Mouse (Mus musculus): Measurements from ENCODE around the gene Orc5. TPM values are rescaled to one million over a fixed set of nuclear protein-coding genes. Genes with fewer than 3 reads are reported as not detected.

Orc5 gene
- polyA plus RNA-seq, 1 experiment: 0.69 TPM

GRCm38 (mm10) chr5:22452871-22453661, 97.2 kb downstream of the Orc5 start:
- no peaks in the 10 kb centered on the region for H3K27me3 ChIP-seq (ENCODE audit: control insufficient read depth)
- H3K4me1 ChIP-seq (ENCODE audit: control insufficient read depth): no peaks in the 10 kb centered on the region
- H3K9me3 ChIP-seq (ENCODE audit: control insufficient read depth, low read length): no peaks in the 10 kb centered on the region
- TF ChIP-seq GATA1 (IDR thresholded peaks at IDR 0.05; ENCODE audit: low read length) (no peak), TAL1 (IDR thresholded peaks at IDR 0.05; ENCODE audit: low read length) (no peak)
- no peaks in the 10 kb centered on the region for H3K36me3 ChIP-seq (ENCODE audit: control insufficient read depth)
- H3K4me3 ChIP-seq (replicated peaks): no peak overlapping the region

- H3K4me3 ChIP-seq (replicated peaks): no peak overlapping the region
- no peaks in the 10 kb centered on the region for H3K27me3 ChIP-seq (ENCODE audit: control insufficient read depth)
- H3K9me3 ChIP-seq (ENCODE audit: control insufficient read depth, low read length): no peaks in the 10 kb centered on the region
- no peaks in the 10 kb centered on the region for H3K4me1 ChIP-seq (ENCODE audit: control insufficient read depth)
- no peaks in the 10 kb centered on the region for H3K36me3 ChIP-seq (ENCODE audit: control insufficient read depth)
- TF ChIP-seq GATA1 (IDR thresholded peaks at IDR 0.05; ENCODE audit: low read length) (no peak), TAL1 (IDR thresholded peaks at IDR 0.05; ENCODE audit: low read length) (no peak)
Measured at GRCm38 (mm10) chr5:22452452-22452851, 97.8 kb downstream of the Orc5 start.

GRCm38 (mm10) chr5:22451764-22452163, 98.5 kb downstream of the Orc5 start:
- no peaks in the 10 kb centered on the region for H3K36me3 ChIP-seq (ENCODE audit: control insufficient read depth)
- H3K27me3 ChIP-seq (ENCODE audit: control insufficient read depth): no peaks in the 10 kb centered on the region
- H3K9me3 ChIP-seq (ENCODE audit: control insufficient read depth, low read length): no peaks in the 10 kb centered on the region
- TF ChIP-seq TAL1 (IDR thresholded peaks at IDR 0.05; ENCODE audit: low read length) (no peak), GATA1 (IDR thresholded peaks at IDR 0.05; ENCODE audit: low read length) (no peak)
- no peaks in the 10 kb centered on the region for H3K4me1 ChIP-seq (ENCODE audit: control insufficient read depth)
- no peak overlapping the region for H3K4me3 ChIP-seq (replicated peaks)

- no peaks in the 10 kb centered on the region for H3K36me3 ChIP-seq (ENCODE audit: control insufficient read depth)
- H3K27me3 ChIP-seq (ENCODE audit: control insufficient read depth): no peaks in the 10 kb centered on the region
- H3K4me3 ChIP-seq (replicated peaks): no peak overlapping the region
- TF ChIP-seq TAL1 (IDR thresholded peaks at IDR 0.05; ENCODE audit: low read length) (no peak), GATA1 (IDR thresholded peaks at IDR 0.05; ENCODE audit: low read length) (no peak)
- H3K4me1 ChIP-seq (ENCODE audit: control insufficient read depth): no peaks in the 10 kb centered on the region
- H3K9me3 ChIP-seq (ENCODE audit: control insufficient read depth, low read length): no peaks in the 10 kb centered on the region
Measured at GRCm38 (mm10) chr5:22449492-22449891, 100.7 kb downstream of the Orc5 start.

Other genes starting within 250 kb of the Orc5 start
- 0.89 and 1.6 TPM in 2 replicates for gene Reln, start 205.7 kb downstream of the Orc5 start, polyA plus RNA-seq (2012)
- not detected in 2 replicates for gene Lhfpl3, start 195.6 kb upstream of the Orc5 start, polyA plus RNA-seq (2012)